Mouse (Mus musculus) cerebellum, adult 2 months (tissue): Measurements from ENCODE around the gene Pde5a.

Experiments
- CTCF ChIP-seq: fragments of 200-500 bp; IDR thresholded peaks from 2 replicates; pipeline ENCODE4 v1.5.1; 2011; ENCODE audit warnings: low read depth, mild to moderate bottlenecking, control low read depth, low read length, moderate library complexity, borderline replicate concordance; ENCODE audit not compliant: insufficient read depth
- POLR2A ChIP-seq: fragments of 200-500 bp; IDR thresholded peaks from 2 replicates; pipeline ENCODE4 v1.6.1; 2011; ENCODE audit warnings: low read length, control low read depth, borderline replicate concordance; ENCODE audit not compliant: insufficient read depth

DNA sequence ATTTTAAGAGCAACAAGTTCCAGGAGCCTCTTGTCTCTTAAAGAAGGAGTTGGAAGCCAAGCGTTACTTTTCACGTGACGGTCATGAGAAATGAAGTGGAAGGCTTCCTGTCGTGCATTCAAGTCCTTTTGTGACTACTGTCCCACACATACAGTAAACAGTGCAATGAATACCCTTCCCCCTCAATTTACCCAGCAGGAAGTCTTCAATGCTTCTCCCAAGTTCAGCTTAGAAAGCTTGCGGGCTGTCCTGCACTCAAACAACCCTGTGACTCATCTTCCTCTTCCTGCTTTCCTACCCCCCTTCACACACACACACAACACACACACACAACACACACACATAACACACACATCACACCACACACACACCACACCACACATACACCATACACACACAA, 105.8 kb downstream of the Pde5a start:
- TF ChIP-seq CTCF (no peak), POLR2A (no peak)
